Comparison of ENCODE assay signal across 8 mouse cellular contexts in the genomic region with DNA sequence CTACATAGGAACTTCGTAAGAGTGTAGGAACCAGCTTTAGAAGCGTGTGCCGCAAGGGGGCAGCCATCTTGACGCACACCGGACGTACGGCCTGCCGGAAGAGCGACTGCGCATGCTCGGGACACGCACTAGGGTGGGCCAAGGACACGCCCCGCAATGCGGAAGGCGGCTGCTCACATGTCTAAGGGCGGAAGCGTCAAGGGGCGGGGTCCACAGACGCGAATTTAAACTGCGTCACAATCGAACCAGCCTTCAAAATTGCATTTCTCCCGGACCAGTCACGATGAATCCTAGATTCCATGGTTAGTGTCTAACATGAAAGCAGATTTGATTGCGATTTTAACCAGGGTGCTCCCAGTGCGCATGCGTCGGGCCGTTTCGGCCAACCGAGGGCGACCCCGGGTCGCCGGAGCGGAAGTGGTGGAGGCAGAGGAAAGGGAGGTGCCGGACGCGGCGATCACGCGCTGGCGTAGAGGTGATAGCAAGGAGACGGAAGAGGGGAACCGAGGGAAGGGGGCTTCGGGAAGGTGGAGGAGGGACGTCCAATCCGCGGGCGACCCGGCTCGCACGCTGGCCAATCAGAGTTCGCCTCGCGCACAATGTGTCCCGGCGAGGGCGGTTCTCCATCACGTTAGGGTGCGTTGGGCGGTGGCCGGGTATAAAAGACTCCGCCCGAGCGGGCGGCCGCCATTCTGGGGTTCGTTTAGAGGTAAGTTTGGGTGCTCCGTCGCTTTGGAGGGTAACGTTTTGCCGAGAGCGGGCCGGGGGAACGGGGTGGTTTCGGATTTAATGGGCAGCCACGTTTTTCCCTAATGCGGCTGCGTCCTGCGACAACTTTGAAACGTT. TPM values are rescaled to one million over a fixed set of nuclear protein-coding genes. Genes with fewer than 3 reads are reported as not detected.
A peak's percentile ranks its signal among the peaks of the same experiment; 100 is the strongest.
DNase-seq lines count a peak whose midpoint lies in the region; ATAC-seq and TF ChIP-seq lines count a peak whose summit lies in the region.

A gene (minus strand): TSS at position 93 of the 846 bp plus-strand sequence.
A gene (plus strand): TSS at position 138 of the 846 bp plus-strand sequence.

- no peaks in the 10 kb centered on the region for H3K9me3 ChIP-seq in megakaryocyte, embryonic 14.5 days

- H3K4me3 ChIP-seq in cortical plate, adult 2 months (ENCODE audit: insufficient read depth, low read length), result peak within 1 kb of the TSS; percentile 57
- H3K4me3 ChIP-seq in megakaryocyte, embryonic 14.5 days (replicated peaks), result peak within 1 kb of the TSS; percentile 92

- H3K27ac ChIP-seq in cortical plate, adult 2 months (ENCODE audit: insufficient read depth, low read length), result peak within 1 kb of the TSS; percentile 90

- peak; percentile 83 for ATAC-seq in activated CD4-positive, CD25-positive, alpha-beta regulatory T cell, adult 4 months

- H3K36me3 ChIP-seq in megakaryocyte, embryonic 14.5 days (replicated peaks; ENCODE audit: low read length), result peaks cover 71% of the 10 kb centered on the region

- H3K27me3 ChIP-seq in megakaryocyte, embryonic 14.5 days (replicated peaks), result no peaks in the 10 kb centered on the region

- peak; percentile 97 to 99 for DNase-seq in gastrocnemius, adult 8-10 months (ENCODE audit: low spot score in 2 of 2)
- DNase-seq in hindlimb bud, embryonic 11.5 days (ENCODE audit: extremely low spot score, low read depth, low spot score), result peak; percentile 94
- DNase-seq in left cerebral cortex, adult 8-10 months (ENCODE audit: low spot score in 2 of 2), result peak; percentile 99 to 100
- peak; percentile 100 for DNase-seq in right cerebral cortex, postnatal 10 days (ENCODE audit: low spot score in 2 of 2)
- peak; percentile 96 for DNase-seq in urinary bladder, postnatal 25 days (ENCODE audit: low spot score)

- peak; percentile 36; the same call in 1 of the 2 replicates for TF ChIP-seq CTCF in cortical plate, adult 2 months (IDR thresholded peaks at IDR 0.05; ENCODE audit: extremely low read depth, insufficient read depth, low read length)

- peaks cover 8% of the 10 kb centered on the region; the same call in 1 of the 2 replicates for H3K4me1 ChIP-seq in cortical plate, adult 2 months (ENCODE audit: control insufficient read depth, insufficient read depth, low read length)
- H3K4me1 ChIP-seq in megakaryocyte, embryonic 14.5 days, result peaks cover 47% of the 10 kb centered on the region

- TF ChIP-seq POLR2A in cortical plate, adult 2 months (IDR thresholded peaks at IDR 0.05; ENCODE audit: extremely low read depth, insufficient read depth, low read length), result peak; percentile 98

RNA-seq across cellular contexts. Expression of the first gene that starts in this region (rescaled TPM):
- 10 to 100 TPM; 42.2 to 50.9 TPM for polyA plus RNA-seq in activated CD4-positive, CD25-positive, alpha-beta regulatory T cell, adult 4 months (2017; shearing (Covaris generic))
- polyA plus RNA-seq in cortical plate, adult 2 months (2012; rRNA removed), result 64.3 and 65.7 TPM in 2 replicates
- 10 to 100 TPM; 57.4 to 60.4 (median 58.1) TPM for total RNA-seq in gastrocnemius, adult 8-10 months (2022)
- 10 to 100 TPM; 42.6 to 48.7 (median 47.6) TPM for total RNA-seq in left cerebral cortex, adult 8-10 months (2022)
- 5.7 TPM in 1 of 2 replicates, not detected in the other for polyA plus RNA-seq in megakaryocyte, embryonic 14.5 days (2012; ENCODE audit: insufficient read depth, low replicate concordance)

RNA-seq across cellular contexts. Expression of the second gene that starts in this region (rescaled TPM):
- polyA plus RNA-seq in activated CD4-positive, CD25-positive, alpha-beta regulatory T cell, adult 4 months (2017; shearing (Covaris generic)), result 10 to 100 TPM; 42.0 to 57.4 TPM
- polyA plus RNA-seq in cortical plate, adult 2 months (2012; rRNA removed), result 39.6 TPM in 2 replicates
- total RNA-seq in gastrocnemius, adult 8-10 months (2022), result 10 to 100 TPM; 13.0 to 30.1 (median 14.3) TPM
- 10 to 100 TPM; 61.5 to 70.4 (median 63.2) TPM for total RNA-seq in left cerebral cortex, adult 8-10 months (2022)
- 28.5 and 36.4 TPM in 2 replicates for polyA plus RNA-seq in megakaryocyte, embryonic 14.5 days (2012; ENCODE audit: insufficient read depth, low replicate concordance)

Comparison
In these comparisons a context has a peak if more than half of its experiments do, and no peak if none do; other contexts are left out.
1. Peak in every context shown above with its lines: DNase-seq, ATAC-seq, H3K4me3 ChIP-seq and H3K27ac ChIP-seq.